Mouse (Mus musculus) liver, postnatal 0 days (tissue): ENCODE results near the gene Gm6592. TPM values are rescaled to one million over a fixed set of nuclear protein-coding genes. Genes with fewer than 3 reads are reported as not detected.

Source experiments
- ATAC-seq: fragments of 200-750 bp; cut with Nextera tagmentation; 2 replicates; pipeline ENCODE4 v1.8.0; 2017; ENCODE audit warnings: mild to moderate bottlenecking, moderate library complexity
- DNase-seq: peaks from one replicate; pipeline ENCODE4 v3.0.0-alpha.2; 2016
- H3K27ac ChIP-seq: fragments of 300-500 bp; sonication (generic); 2 replicates; pipeline ENCODE4 v1.5.1; 2014; ENCODE audit warnings: antibody characterized with exemption, moderate library complexity, mild to moderate bottlenecking, low read depth
- H3K27me3 ChIP-seq: fragments of 300-500 bp; sonication (generic); 2 replicates; pipeline ENCODE4 v1.6.1; 2014; ENCODE audit warnings: low read length, control low read depth, mixed read lengths; ENCODE audit not compliant: insufficient read depth
- H3K36me3 ChIP-seq: fragments of 300-500 bp; sonication (generic); replicated peaks from 2 replicates; pipeline ENCODE4 v1.6.1; 2014; ENCODE audit warnings: mild to moderate bottlenecking, control low read depth, low read length, moderate library complexity, mixed read lengths; ENCODE audit not compliant: insufficient read depth
- H3K4me1 ChIP-seq: fragments of 300-500 bp; sonication (generic); 2 replicates; pipeline ENCODE4 v1.6.1; 2014; ENCODE audit warnings: antibody characterized with exemption, mild to moderate bottlenecking, control low read depth; ENCODE audit not compliant: insufficient read depth
- H3K4me2 ChIP-seq: fragments of 300-500 bp; sonication (generic); 2 replicates; pipeline ENCODE4 v1.6.1; 2014; ENCODE audit warnings: low read depth, mild to moderate bottlenecking, low read length, moderate library complexity, mixed read lengths
- H3K4me3 ChIP-seq: fragments of 300-500 bp; sonication (generic); 2 replicates; pipeline ENCODE4 v1.5.1; 2014; ENCODE audit warnings: low read depth, low read length
- H3K9ac ChIP-seq: fragments of 300-500 bp; sonication (generic); replicated peaks from 2 replicates; pipeline ENCODE4 v1.6.1; 2014; ENCODE audit warnings: mild to moderate bottlenecking, moderate library complexity
- H3K9me3 ChIP-seq: fragments of 300-500 bp; sonication (generic); 2 replicates; pipeline ENCODE4 v1.6.1; 2016; ENCODE audit warnings: mild to moderate bottlenecking, control low read depth, low read length, mixed read lengths
- CTCF ChIP-seq: sonication (generic); IDR thresholded peaks from 2 replicates; pipeline ENCODE4 v1.5.1; 2016; ENCODE audit warnings: antibody characterized with exemption, low read depth
- EP300 ChIP-seq: IDR thresholded peaks from 2 replicates; pipeline ENCODE4 v1.6.1; 2016; ENCODE audit warnings: antibody characterized with exemption, low read depth, mild to moderate bottlenecking
- WGBS: fragments of 180-500 bp; shearing (Covaris S2); extraction: QIAGEN DNeasy Blood & Tissue Kit; methylation state at CpG from one replicate; pipeline ENCODE4 v1.1.7; 2014; ENCODE audit not compliant: insufficient replicate concordance; 5-methylcytosine and 5-hydroxymethylcytosine counted together
- polyA plus RNA-seq: library from polyadenylated mRNA; unstranded; fragments of >200 nt; fragmentation: Nextera tagmentation; extraction: Ambion mirVana; gene quantifications from 2 replicates; pipeline ENCODE4 v1.2.1, GENCODE M21; 2015

Gene Gm6592
- polyA plus RNA-seq, 1 experiment from 2014 or later = not detected

DNA sequence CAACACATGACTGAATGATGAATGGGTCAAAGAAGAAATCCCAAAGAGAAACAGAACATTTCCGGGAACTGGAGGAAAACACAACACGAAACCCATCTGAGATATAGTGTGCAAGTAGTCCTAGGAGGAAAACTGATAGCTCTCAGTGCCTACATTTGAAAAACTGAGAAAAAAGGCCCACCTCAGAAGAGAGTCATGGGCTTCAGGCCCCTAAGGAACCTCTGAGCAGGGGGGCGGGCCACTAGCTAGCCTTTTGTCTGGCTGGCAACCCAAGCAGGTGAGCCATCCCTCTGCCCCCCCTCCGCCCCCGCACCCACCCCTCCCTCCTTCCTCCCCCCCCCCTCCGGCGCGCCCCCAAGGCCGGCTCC, 48.2 kb downstream of the Gm6592 start:
- Histone ChIP-seq H3K4me3 (peak overlapping the region; percentile 47), H3K9ac (no peak overlapping the region)

GRCm38 (mm10) chrX:8892343-8893155, 48.8 kb downstream of the Gm6592 start, which contains the start of gene B630019K06Rik:
B630019K06Rik (plus strand) TSS chrX:8892382.
- ATAC-seq = peak; percentile 91
- Histone ChIP-seq H3K4me3 (peak within 1 kb of the TSS; percentile 47), H3K4me1 (no peaks in the 10 kb centered on the region), H3K27me3 (peaks cover 13% of the 10 kb centered on the region; the same call in 1 of the 2 replicates), H3K36me3 (no peaks in the 10 kb centered on the region), H3K9me3 (no peaks in the 10 kb centered on the region), H3K27ac (0 out of 2 replicates have a peak within 1 kb of the TSS, but pooled peaks have one; percentile 29), H3K4me2 (peak within 1 kb of the TSS; percentile 69), H3K9ac (peak within 1 kb of the TSS; percentile 48; the same call in 1 of the 2 replicates)
- 26% methylated on average over 46 of the region's 95 CpGs for WGBS
- TF ChIP-seq CTCF (no peak), EP300 (no peak)
- peak; percentile 59 for DNase-seq

More for the DNA sequence above, 48.2 kb downstream of the Gm6592 start:
- DNase-seq = no peak
- no peak overlapping the region for H3K27ac ChIP-seq
- TF ChIP-seq EP300 = no peak
- no peak for TF ChIP-seq CTCF
- H3K4me2 ChIP-seq = peak overlapping the region; percentile 69
- WGBS = 47% methylated on average over 3 of the region's 9 CpGs
- peaks cover 13% of the 10 kb centered on the region; the same call in 1 of the 2 replicates for H3K27me3 ChIP-seq
- ATAC-seq = no peak
- H3K4me1 ChIP-seq = no peaks in the 10 kb centered on the region
- H3K36me3 ChIP-seq = no peaks in the 10 kb centered on the region
- H3K9me3 ChIP-seq = no peaks in the 10 kb centered on the region

- peak; percentile 42 for ATAC-seq
- 17% methylated on average over 10 of the region's 42 CpGs for whole genome bisulfite sequencing
- Histone ChIP-seq H3K4me1 (no peaks in the 10 kb centered on the region), H3K4me3 (peak overlapping the region; percentile 47), H3K9me3 (no peaks in the 10 kb centered on the region), H3K36me3 (no peaks in the 10 kb centered on the region), H3K9ac (0 out of 2 replicates have a peak overlapping the region, but pooled peaks have one; percentile 21), H3K4me2 (peak overlapping the region; percentile 69), H3K27ac (no peak overlapping the region), H3K27me3 (peaks cover 13% of the 10 kb centered on the region; the same call in 1 of the 2 replicates)
- TF ChIP-seq EP300 (no peak), CTCF (no peak)
- DNase-seq = peak; percentile 11
Measured at GRCm38 (mm10) chrX:8893182-8893651, 49.4 kb downstream of the Gm6592 start.

Other genes with a start within 250 kb of the Gm6592 start
- gene Ssxb8, start 153.2 kb upstream of the Gm6592 start, polyA plus RNA-seq = not detected in 2 replicates
- gene Ssx9, start 95.6 kb upstream of the Gm6592 start, polyA plus RNA-seq = not detected in 2 replicates
- not detected in 2 replicates for gene Ssxb5, start 40.3 kb upstream of the Gm6592 start, polyA plus RNA-seq
- gene Gm5751, start 30.3 kb downstream of the Gm6592 start, polyA plus RNA-seq = not detected in 2 replicates
- 0.18 and 0.39 TPM in 2 replicates for gene B630019K06Rik, start 48.4 kb downstream of the Gm6592 start, polyA plus RNA-seq
- not detected in 2 replicates for gene Fthl17b, start 119.0 kb downstream of the Gm6592 start, polyA plus RNA-seq
- gene Fthl17c, start 132.6 kb downstream of the Gm6592 start, polyA plus RNA-seq = not detected in 2 replicates
- not detected in 2 replicates for gene Fthl17d, start 142.8 kb downstream of the Gm6592 start, polyA plus RNA-seq
- gene Fthl17e, start 189.5 kb downstream of the Gm6592 start, polyA plus RNA-seq = not detected in 2 replicates
- gene Fthl17f, start 219.0 kb downstream of the Gm6592 start, polyA plus RNA-seq = not detected in 2 replicates